Mouse (Mus musculus) T-helper 1 cell (primary cell): ENCODE data around the gene C1qtnf6.

ENCODE experiments used
- in situ Hi-C: fragments of 300-600 bp; cut with MboI, MseI; formaldehyde crosslinking; loops from one replicate; pipeline ENCODE4 v1.15.1; 2025; ENCODE audit warnings: high pct_unique_total_duplicates

The C1qtnf6 gene

GRCm38 (mm10) chr15:78518221-78518620, 13.0 kb downstream of the C1qtnf6 start:
- in situ Hi-C loops: no loop called here

- in situ Hi-C loops: no loop called here
Measured at GRCm38 (mm10) chr15:78515759-78516158, 15.5 kb downstream of the C1qtnf6 start.

- in situ Hi-C loops: no loop called here
Measured at GRCm38 (mm10) chr15:78514393-78515146, 16.6 kb downstream of the C1qtnf6 start.

- in situ Hi-C loops: no loop called here
Measured at GRCm38 (mm10) chr15:78513019-78513418, 18.2 kb downstream of the C1qtnf6 start.

GRCm38 (mm10) chr15:78511951-78512350, 19.3 kb downstream of the C1qtnf6 start:
- in situ Hi-C loops: no loop called here

GRCm38 (mm10) chr15:78510736-78511135, 20.5 kb downstream of the C1qtnf6 start:
- in situ Hi-C loops: no loop called here

GRCm38 (mm10) chr15:78510121-78510576, 21.1 kb downstream of the C1qtnf6 start:
- in situ Hi-C loops: no loop called here

- in situ Hi-C loops: no loop called here
Measured at GRCm38 (mm10) chr15:78509297-78509899, 21.8 kb downstream of the C1qtnf6 start.

GRCm38 (mm10) chr15:78508443-78508842, 22.8 kb downstream of the C1qtnf6 start:
- in situ Hi-C loops: no loop called here

- in situ Hi-C loops: no loop called here
Measured at GRCm38 (mm10) chr15:78505541-78505940, 25.7 kb downstream of the C1qtnf6 start.

- in situ Hi-C loops: no loop called here
Measured at GRCm38 (mm10) chr15:78504816-78505215, 26.4 kb downstream of the C1qtnf6 start.

- in situ Hi-C loops: no loop called here
Measured at GRCm38 (mm10) chr15:78504013-78504412, 27.2 kb downstream of the C1qtnf6 start.

GRCm38 (mm10) chr15:78502437-78503132, 28.6 kb downstream of the C1qtnf6 start:
- in situ Hi-C loops: no loop called here

GRCm38 (mm10) chr15:78494968-78495406, 36.2 kb downstream of the C1qtnf6 start, which contains the start of gene Il2rb:
TSS of gene Il2rb (minus strand) at chr15:78495271.
- in situ Hi-C loops: loop anchor here (10.0 kb wide), 1 partner anchor 1190 kb away; the partner anchor contains the start of gene Josd1

GRCm38 (mm10) chr15:78493401-78494010, 37.7 kb downstream of the C1qtnf6 start:
- in situ Hi-C loops: loop anchor here (10.0 kb wide), 1 partner anchor 1191 kb away; the partner anchor contains the start of gene Josd1

- in situ Hi-C loops: loop anchor here (10.0 kb wide), 1 partner anchor 1194 kb away; the partner anchor contains the start of gene Josd1
Measured at GRCm38 (mm10) chr15:78491301-78491700, 39.9 kb downstream of the C1qtnf6 start.

- in situ Hi-C loops: loop anchor here (10.0 kb wide), 1 partner anchor 1195 kb away; the partner anchor contains the start of gene Josd1
Measured at GRCm38 (mm10) chr15:78489906-78490305, 41.3 kb downstream of the C1qtnf6 start.

GRCm38 (mm10) chr15:78489248-78489647, 42.0 kb downstream of the C1qtnf6 start:
- in situ Hi-C loops: no loop called here

GRCm38 (mm10) chr15:78487066-78487465, 44.1 kb downstream of the C1qtnf6 start:
- in situ Hi-C loops: no loop called here

GRCm38 (mm10) chr15:78486564-78486963, 44.7 kb downstream of the C1qtnf6 start:
- in situ Hi-C loops: no loop called here

- in situ Hi-C loops: loop anchor here (5.0 kb wide), 1 partner anchor 36 kb away; no protein-coding TSS in a partner anchor
Measured at GRCm38 (mm10) chr15:78483311-78483710, 47.9 kb downstream of the C1qtnf6 start.
